Mouse (Mus musculus) heart, adult 2 months (tissue): ENCODE measurements around the gene Stpg4.

Experiments used
- CTCF ChIP-seq: fragments of 200-600 bp; IDR thresholded peaks from 2 replicates; pipeline ENCODE4 v1.8.1; 2022; ENCODE audit warnings: antibody characterized with exemption, mild to moderate bottlenecking, moderate library complexity
- POLR2A ChIP-seq: fragments of 200-500 bp; IDR thresholded peaks from 2 replicates; pipeline ENCODE4 v1.6.1; 2011; ENCODE audit warnings: mild to moderate bottlenecking, low read depth, low read length, control low read depth; ENCODE audit not compliant: insufficient read depth

GRCm38 (mm10) chr17:87352106-87352897 lies 75.2 kb downstream of the Stpg4 start:
- TF ChIP-seq POLR2A (no peak), CTCF (no peak)
